14 mouse cellular contexts compared by ENCODE assay signal in genomic region chr5:116228414-116228813, GRCm38 (mm10).
"Had no signal": no experiment of that assay in that cellular context is flagged by ENCODE, and none has a peak within 500 bp of the region (broad histone marks: within the 10 kb centered on the region; RNA-seq: fewer than 3 reads in every experiment).

No protein-coding gene starts in this region.

- DNase-seq: kidney, adult 18-20 months; kidney, adult 9 months; kidney, postnatal 14 days; liver, embryonic 13.5 days; lung, adult 2 months; lung, postnatal 14 days; retina, postnatal 1 day; right cerebral cortex, postnatal 25 days; spleen, adult 18-20 months; thymus, postnatal 25 days had no signal

- H3K9me3 ChIP-seq: liver, embryonic 13.5 days; midbrain, embryonic 12.5 days; neural tube, embryonic 12.5 days; neural tube, embryonic 15.5 days; stomach, embryonic 15.5 days had no signal

- H3K4me1 ChIP-seq: liver, embryonic 13.5 days; stomach, embryonic 15.5 days had no signal

- H3K27ac ChIP-seq: liver, embryonic 13.5 days; midbrain, embryonic 12.5 days; neural tube, embryonic 12.5 days; neural tube, embryonic 15.5 days; stomach, embryonic 15.5 days had no signal

- H3K9ac ChIP-seq: liver, embryonic 13.5 days; midbrain, embryonic 12.5 days; neural tube, embryonic 12.5 days; neural tube, embryonic 15.5 days; stomach, embryonic 15.5 days had no signal

- H3K27me3 ChIP-seq: liver, embryonic 13.5 days; neural tube, embryonic 12.5 days; stomach, embryonic 15.5 days had no signal

- H3K4me3 ChIP-seq: liver, embryonic 13.5 days; midbrain, embryonic 12.5 days; neural tube, embryonic 12.5 days; neural tube, embryonic 15.5 days; stomach, embryonic 15.5 days had no signal

- H3K36me3 ChIP-seq: liver, embryonic 13.5 days; midbrain, embryonic 12.5 days; neural tube, embryonic 12.5 days; neural tube, embryonic 15.5 days; stomach, embryonic 15.5 days had no signal

- H3K4me2 ChIP-seq: liver, embryonic 13.5 days; midbrain, embryonic 12.5 days; neural tube, embryonic 12.5 days; neural tube, embryonic 15.5 days; stomach, embryonic 15.5 days had no signal
